ENCODE assay signal across 9 mouse cellular contexts in genomic region chr4:46992827-46993473, GRCm38 (mm10). TPM values are rescaled to one million over a fixed set of nuclear protein-coding genes. Genes with fewer than 3 reads are reported as not detected.
DNase-seq lines count a peak whose midpoint lies in the region; ATAC-seq lines count a peak whose summit lies in the region.
"Had no signal": no experiment of that assay in that cellular context is flagged by ENCODE, and none has a peak within 500 bp of the region (broad histone marks: within the 10 kb centered on the region; RNA-seq: fewer than 3 reads in every experiment).

No protein-coding gene starts in this region.

- H3K4me3 ChIP-seq in embryonic facial prominence, embryonic 14.5 days (ENCODE audit: low read depth, low read length) = no peak overlapping the region

- no peak overlapping the region for H3K9ac ChIP-seq in embryonic facial prominence, embryonic 14.5 days (ENCODE audit: low read depth, low read length)

- peaks cover 62% of the 10 kb centered on the region for H3K27me3 ChIP-seq in embryonic facial prominence, embryonic 14.5 days (replicated peaks; ENCODE audit: control insufficient read depth, insufficient read depth, low read length)

- 1% methylated on average over 8 of the region's 8 CpGs for WGBS in embryonic facial prominence, embryonic 14.5 days

- H3K4me2 ChIP-seq in embryonic facial prominence, embryonic 14.5 days (ENCODE audit: low read depth, low read length) = no peak overlapping the region

- H3K27ac ChIP-seq in embryonic facial prominence, embryonic 14.5 days (replicated peaks; ENCODE audit: low read depth, low read length) = no peak overlapping the region

- H3K9me3 ChIP-seq in embryonic facial prominence, embryonic 14.5 days (ENCODE audit: control insufficient read depth, low read length) = no peaks in the 10 kb centered on the region

- no peak for ATAC-seq in embryonic facial prominence, embryonic 14.5 days (ENCODE audit: low read depth)
- ATAC-seq in megakaryocyte-erythroid progenitor cell, adult 5-6 weeks (replicated peaks; ENCODE audit: low FRiP score, low TSS enrichment, poor library complexity, severe bottlenecking) = peak; percentile 44; the same call in 1 of the 2 replicates

- no peaks in the 10 kb centered on the region for H3K36me3 ChIP-seq in embryonic facial prominence, embryonic 14.5 days (ENCODE audit: control insufficient read depth, insufficient read depth, low read length)

- no peaks in the 10 kb centered on the region for H3K4me1 ChIP-seq in embryonic facial prominence, embryonic 14.5 days (ENCODE audit: control insufficient read depth, insufficient read depth, low read length)

- DNase-seq in gastrocnemius, postnatal 10 days = peak; percentile 69
- no peak for DNase-seq in gastrocnemius, adult 8-10 months (ENCODE audit: low spot score in 2 of 2)
- DNase-seq in right cerebral cortex, postnatal 4 days = peak; percentile 39
- no peak for DNase-seq in right cerebral cortex, postnatal 25 days
- DNase-seq in embryonic facial prominence, embryonic 14.5 days (ENCODE audit: low spot score) = peak; percentile 77
- no peak for DNase-seq in spleen, postnatal 14 days (ENCODE audit: low spot score in 2 of 2)
- DNase-seq in urinary bladder, adult 2 months (ENCODE audit: low spot score) = no peak

RNA-seq across cellular contexts. Expression of gene Gabbr2, which starts 1.3 kb away (rescaled TPM):
- total RNA-seq in gastrocnemius, postnatal 10 days (2021) = under 1 TPM; 0.47 to 0.54 TPM
- total RNA-seq in gastrocnemius, adult 8-10 months (2022) = under 1 TPM in 2 of 4 experiments, not detected in 2; 0.05 to 0.17 TPM
- 0.64 and 0.78 TPM in 2 replicates for polyA plus RNA-seq in embryonic facial prominence, embryonic 14.5 days (2014; fragmentation: Nextera tagmentation; extraction: Ambion mirVana)
- total RNA-seq in megakaryocyte-erythroid progenitor cell, adult 5-6 weeks (2014; fragmentation: Nextera tagmentation) = not detected in 2 replicates
- not detected in 2 replicates for total RNA-seq in megakaryocyte-erythroid progenitor cell, adult 5-6 weeks (2017)
- polyA plus RNA-seq in urinary bladder, adult 2 months (2012; rRNA removed) = 0.03 and 0.04 TPM in 2 replicates
- total RNA-seq: heart, adult 18-20 months had no signal

Comparison
In these comparisons a context has a peak if more than half of its experiments do, and no peak if none do; other contexts are left out.
1. DNase-seq: peak in gastrocnemius, postnatal 10 days (single experiment), right cerebral cortex, postnatal 4 days (single experiment) and embryonic facial prominence, embryonic 14.5 days (single experiment); none in gastrocnemius, adult 8-10 months (0 of 2), right cerebral cortex, postnatal 25 days (single experiment), spleen, postnatal 14 days (0 of 2) and urinary bladder, adult 2 months (single experiment).